Mouse (Mus musculus) bone marrow macrophage, adult 2 months (primary cell): Measurements from ENCODE around the gene Lrrc4.

ENCODE experiments used
- CTCF ChIP-seq: IDR thresholded peaks from 2 replicates; pipeline ENCODE4 v1.5.1; 2012; ENCODE audit warnings: low read depth, mild to moderate bottlenecking, low read length, moderate library complexity
- POLR2A ChIP-seq: IDR thresholded peaks from 2 replicates; pipeline ENCODE4 v1.6.1; 2012; ENCODE audit warnings: mild to moderate bottlenecking, low read depth, low read length, borderline replicate concordance

GRCm38 (mm10) chr6:28787133-28787532 is 44.4 kb downstream of the Lrrc4 start:
- no peak for TF ChIP-seq POLR2A
- no peak for TF ChIP-seq CTCF
